Mouse (Mus musculus) lung, embryonic 14.5 days (tissue): Measurements from ENCODE around the gene Olfr518. TPM values are rescaled to one million over a fixed set of nuclear protein-coding genes. Genes with fewer than 3 reads are reported as not detected.

Source experiments
- ATAC-seq: fragments of 200-750 bp; cut with Nextera tagmentation; 2 replicates; pipeline ENCODE4 v1.8.0; 2017; ENCODE audit warnings: mild to moderate bottlenecking, moderate TSS enrichment, moderate library complexity; ENCODE audit not compliant: insufficient read depth
- DNase-seq: peaks from one replicate; pipeline ENCODE4 v3.0.0-alpha.2; 2015
- H3K27ac ChIP-seq: fragments of 300-500 bp; sonication (generic); 2 replicates; pipeline ENCODE4 v1.5.1; 2014; ENCODE audit warnings: low read depth, mild to moderate bottlenecking, moderate library complexity
- H3K27me3 ChIP-seq: fragments of 300-500 bp; sonication (generic); 2 replicates; pipeline ENCODE4 v1.6.1; 2014; ENCODE audit warnings: low read length, control low read depth; ENCODE audit not compliant: insufficient read depth
- H3K36me3 ChIP-seq: fragments of 300-500 bp; sonication (generic); 2 replicates; pipeline ENCODE4 v1.6.1; 2014; ENCODE audit warnings: control low read depth; ENCODE audit not compliant: insufficient read depth
- H3K4me1 ChIP-seq: fragments of 300-500 bp; sonication (generic); 2 replicates; pipeline ENCODE4 v1.6.1; 2014; ENCODE audit warnings: antibody characterized with exemption, control low read depth; ENCODE audit not compliant: insufficient read depth
- H3K4me2 ChIP-seq: fragments of 300-500 bp; sonication (generic); 2 replicates; pipeline ENCODE4 v1.6.1; 2014; ENCODE audit warnings: mild to moderate bottlenecking
- H3K4me3 ChIP-seq: fragments of 300-500 bp; sonication (generic); 2 replicates; pipeline ENCODE4 v1.5.1; 2014; ENCODE audit warnings: low read depth, low read length
- H3K9ac ChIP-seq: fragments of 300-500 bp; sonication (generic); 2 replicates; pipeline ENCODE4 v1.6.1; 2014
- H3K9me3 ChIP-seq: fragments of 300-500 bp; sonication (generic); 2 replicates; pipeline ENCODE4 v1.6.1; 2016; ENCODE audit warnings: low read depth, low read length, control low read depth
- CTCF ChIP-seq: IDR thresholded peaks from 2 replicates; pipeline ENCODE4 v1.5.1; 2016; ENCODE audit warnings: antibody characterized with exemption, low read depth
- WGBS: fragments of 180-500 bp; shearing (Covaris S2); extraction: QIAGEN DNeasy Blood & Tissue Kit; methylation state at CpG from one replicate; pipeline ENCODE4 v1.1.7; 2014; 5-methylcytosine and 5-hydroxymethylcytosine counted together
- polyA plus RNA-seq: library from polyadenylated mRNA; unstranded; fragments of >200 nt; fragmentation: Nextera tagmentation; extraction: Ambion mirVana; gene quantifications from 2 replicates; pipeline ENCODE4 v1.2.1, GENCODE M21; 2014

Olfr518 gene
- polyA plus RNA-seq, 1 experiment from 2014 or later = not detected

GRCm38 (mm10) chr7:108894320-108894719 is 9.5 kb upstream of the Olfr518 start, which contains the start of gene Olfr519:
TSS of gene Olfr519 (minus strand) at chr7:108894420.
- WGBS = 81% methylated on average over 5 of the region's 5 CpGs
- DNase-seq (no peak), ATAC-seq (no peak)
- Histone ChIP-seq H3K9ac (no peak within 1 kb of the TSS), H3K36me3 (no peaks in the 10 kb centered on the region), H3K9me3 (no peaks in the 10 kb centered on the region), H3K4me1 (no peaks in the 10 kb centered on the region), H3K27ac (no peak within 1 kb of the TSS), H3K27me3 (no peaks in the 10 kb centered on the region), H3K4me3 (no peak within 1 kb of the TSS), H3K4me2 (no peak within 1 kb of the TSS)
- TF ChIP-seq CTCF = no peak

- Histone ChIP-seq H3K9ac (no peak within 1 kb of the TSS), H3K36me3 (no peaks in the 10 kb centered on the region), H3K27ac (no peak within 1 kb of the TSS), H3K4me3 (no peak within 1 kb of the TSS), H3K9me3 (no peaks in the 10 kb centered on the region), H3K4me2 (no peak within 1 kb of the TSS), H3K4me1 (no peaks in the 10 kb centered on the region), H3K27me3 (no peaks in the 10 kb centered on the region)
- WGBS = 60% methylated on average over 2 of the region's 2 CpGs
- no peak for TF ChIP-seq CTCF
- ATAC-seq (no peak), DNase-seq (no peak)
Observed at GRCm38 (mm10) chr7:108872279-108872678, 12.5 kb downstream of the Olfr518 start, which contains the start of gene Olfr517. TSS of gene Olfr517 (minus strand) at chr7:108872379.

GRCm38 (mm10) chr7:108850429-108850828 is 34.4 kb downstream of the Olfr518 start, which contains the start of gene Olfr516:
TSS of gene Olfr516 (minus strand) at chr7:108850529.
- Histone ChIP-seq H3K4me3 (no peak within 1 kb of the TSS), H3K4me2 (no peak within 1 kb of the TSS), H3K4me1 (no peaks in the 10 kb centered on the region), H3K27ac (no peak within 1 kb of the TSS), H3K9ac (no peak within 1 kb of the TSS), H3K9me3 (no peaks in the 10 kb centered on the region), H3K36me3 (no peaks in the 10 kb centered on the region), H3K27me3 (no peaks in the 10 kb centered on the region)
- 84% methylated on average over 2 of the region's 2 CpGs for WGBS
- ATAC-seq (no peak), DNase-seq (no peak)
- no peak for TF ChIP-seq CTCF

Other genes starting within 250 kb of the Olfr518 start
- 0.05 TPM in 1 of 2 replicates, not detected in the other for gene Olfr509, start 233.1 kb downstream of the Olfr518 start, polyA plus RNA-seq
- gene Olfr510, start 218.6 kb downstream of the Olfr518 start, polyA plus RNA-seq = not detected in 2 replicates
- gene Olfr512, start 171.7 kb downstream of the Olfr518 start, polyA plus RNA-seq = not detected in 2 replicates
- not detected in 2 replicates for gene Olfr513, start 134.0 kb downstream of the Olfr518 start, polyA plus RNA-seq
- not detected in 2 replicates for gene Olfr514, start 59.0 kb downstream of the Olfr518 start, polyA plus RNA-seq
- not detected in 2 replicates for gene Olfr516, start 34.5 kb downstream of the Olfr518 start, polyA plus RNA-seq
- gene Olfr517, start 12.6 kb downstream of the Olfr518 start, polyA plus RNA-seq = not detected in 2 replicates
- not detected in 2 replicates for gene Olfr519, start 9.4 kb upstream of the Olfr518 start, polyA plus RNA-seq
- 0.22 and 0.65 TPM in 2 replicates for gene Nlrp10, start 45.2 kb upstream of the Olfr518 start, polyA plus RNA-seq
- 108 and 119 TPM in 2 replicates for gene Eif3f, start 49.4 kb upstream of the Olfr518 start, polyA plus RNA-seq
- 2.0 and 2.2 TPM in 2 replicates for gene Tub, start 65.3 kb upstream of the Olfr518 start, polyA plus RNA-seq
- gene Ric3, start 198.3 kb upstream of the Olfr518 start, polyA plus RNA-seq = 1.1 and 1.7 TPM in 2 replicates